Mouse (Mus musculus) erythroblast, embryonic 14.5 days (primary cell): ENCODE measurements around the gene Ppm1h. TPM values are rescaled to one million over a fixed set of nuclear protein-coding genes. Genes with fewer than 3 reads are reported as not detected.

Experiments
- H3K27me3 ChIP-seq: 2 replicates; pipeline ENCODE4 v1.6.1; 2012; ENCODE audit warnings: inconsistent platforms; ENCODE audit not compliant: control insufficient read depth
- H3K36me3 ChIP-seq: 2 replicates; pipeline ENCODE4 v1.6.1; 2012; ENCODE audit warnings: mild to moderate bottlenecking, inconsistent platforms; ENCODE audit not compliant: control insufficient read depth
- H3K4me1 ChIP-seq: 2 replicates; pipeline ENCODE4 v1.6.1; 2012; ENCODE audit warnings: inconsistent platforms; ENCODE audit not compliant: control insufficient read depth
- H3K4me3 ChIP-seq: replicated peaks from 2 replicates; pipeline ENCODE3; 2012; ENCODE audit warnings: moderate library complexity, mild to moderate bottlenecking, inconsistent platforms
- H3K9me3 ChIP-seq: 2 replicates; pipeline ENCODE4 v1.6.1; 2012; ENCODE audit warnings: low read length, inconsistent platforms, mixed read lengths; ENCODE audit not compliant: control insufficient read depth
- GATA1 ChIP-seq: IDR thresholded peaks from 2 replicates; pipeline ENCODE4 v1.6.1; 2012; ENCODE audit warnings: low read length, inconsistent platforms, mixed read lengths
- TAL1 ChIP-seq: IDR thresholded peaks from 3 replicates; pipeline ENCODE4 v1.6.1; 2012; ENCODE audit warnings: low read length, inconsistent platforms, mixed read lengths
- polyA plus RNA-seq: library from polyadenylated mRNA; stranded (reverse); fragments of >175 nt; gene quantifications from 2 replicates; pipeline ENCODE4 v1.2.3, GENCODE M21; 2012

The Ppm1h gene
- polyA plus RNA-seq, 1 experiment = not detected

GRCm38 (mm10) chr10:122883823-122884743 is 205.5 kb downstream of the Ppm1h start:
- Histone ChIP-seq H3K4me1 (peaks cover 6% of the 10 kb centered on the region), H3K27me3 (no peaks in the 10 kb centered on the region), H3K4me3 (no peak overlapping the region), H3K36me3 (no peaks in the 10 kb centered on the region), H3K9me3 (no peaks in the 10 kb centered on the region)
- TF ChIP-seq GATA1 = no peak
- TF ChIP-seq TAL1 = no peak

- Histone ChIP-seq H3K36me3 (no peaks in the 10 kb centered on the region), H3K4me3 (no peak overlapping the region), H3K4me1 (peaks cover 6% of the 10 kb centered on the region), H3K9me3 (no peaks in the 10 kb centered on the region), H3K27me3 (no peaks in the 10 kb centered on the region)
- TF ChIP-seq GATA1 (no peak), TAL1 (no peak)
Measured at GRCm38 (mm10) chr10:122885301-122885700, 206.7 kb downstream of the Ppm1h start.

- no peaks in the 10 kb centered on the region for H3K27me3 ChIP-seq
- no peak for TF ChIP-seq TAL1
- TF ChIP-seq GATA1 = no peak
- H3K4me1 ChIP-seq = peaks cover 6% of the 10 kb centered on the region
- H3K9me3 ChIP-seq = no peaks in the 10 kb centered on the region
- H3K4me3 ChIP-seq = peak overlapping the region; percentile 39
- H3K36me3 ChIP-seq = no peaks in the 10 kb centered on the region
Measured at GRCm38 (mm10) chr10:122886055-122886915, 207.7 kb downstream of the Ppm1h start.

GRCm38 (mm10) chr10:122886916-122887527 is 208.5 kb downstream of the Ppm1h start:
- TF ChIP-seq GATA1 = no peak
- TF ChIP-seq TAL1 = no peak
- Histone ChIP-seq H3K27me3 (no peaks in the 10 kb centered on the region), H3K4me1 (peaks cover 6% of the 10 kb centered on the region), H3K9me3 (no peaks in the 10 kb centered on the region), H3K4me3 (no peak overlapping the region), H3K36me3 (no peaks in the 10 kb centered on the region)

GRCm38 (mm10) chr10:122887528-122888183 is 209.1 kb downstream of the Ppm1h start:
- no peaks in the 10 kb centered on the region for H3K27me3 ChIP-seq
- TF ChIP-seq GATA1 = no peak
- no peak for TF ChIP-seq TAL1
- H3K4me1 ChIP-seq = peaks cover 6% of the 10 kb centered on the region
- H3K36me3 ChIP-seq = no peaks in the 10 kb centered on the region
- H3K9me3 ChIP-seq = 0 out of 2 replicates have a peak, but pooled peaks cover 2% of the 10 kb centered on the region
- H3K4me3 ChIP-seq = no peak overlapping the region

- peaks cover 6% of the 10 kb centered on the region for H3K4me1 ChIP-seq
- H3K36me3 ChIP-seq = no peaks in the 10 kb centered on the region
- TF ChIP-seq GATA1 = no peak
- TF ChIP-seq TAL1 = no peak
- H3K27me3 ChIP-seq = no peaks in the 10 kb centered on the region
- H3K9me3 ChIP-seq = 0 out of 2 replicates have a peak, but pooled peaks cover 2% of the 10 kb centered on the region
- H3K4me3 ChIP-seq = no peak overlapping the region
Measured at GRCm38 (mm10) chr10:122890682-122891350, 212.3 kb downstream of the Ppm1h start.

- Histone ChIP-seq H3K27me3 (no peaks in the 10 kb centered on the region), H3K9me3 (0 out of 2 replicates have a peak, but pooled peaks cover 2% of the 10 kb centered on the region), H3K4me1 (peaks cover 3% of the 10 kb centered on the region), H3K36me3 (no peaks in the 10 kb centered on the region), H3K4me3 (no peak overlapping the region)
- TF ChIP-seq TAL1 (no peak), GATA1 (no peak)
Measured at GRCm38 (mm10) chr10:122891461-122891860, 212.9 kb downstream of the Ppm1h start.

GRCm38 (mm10) chr10:122894555-122895069 is 216.1 kb downstream of the Ppm1h start:
- Histone ChIP-seq H3K4me3 (no peak overlapping the region), H3K4me1 (no peaks in the 10 kb centered on the region), H3K27me3 (no peaks in the 10 kb centered on the region), H3K9me3 (0 out of 2 replicates have a peak, but pooled peaks cover 2% of the 10 kb centered on the region), H3K36me3 (no peaks in the 10 kb centered on the region)
- no peak for TF ChIP-seq TAL1
